Mouse (Mus musculus) spleen, postnatal 4 days (tissue): ENCODE results near the gene Armc2.

ENCODE experiments used
- DNase-seq, 2 experiments: peaks; one replicate each; pipeline ENCODE4 v3.0.0; 2022; ENCODE audit warnings: low spot score in 2 of 2

The Armc2 gene

DNA sequence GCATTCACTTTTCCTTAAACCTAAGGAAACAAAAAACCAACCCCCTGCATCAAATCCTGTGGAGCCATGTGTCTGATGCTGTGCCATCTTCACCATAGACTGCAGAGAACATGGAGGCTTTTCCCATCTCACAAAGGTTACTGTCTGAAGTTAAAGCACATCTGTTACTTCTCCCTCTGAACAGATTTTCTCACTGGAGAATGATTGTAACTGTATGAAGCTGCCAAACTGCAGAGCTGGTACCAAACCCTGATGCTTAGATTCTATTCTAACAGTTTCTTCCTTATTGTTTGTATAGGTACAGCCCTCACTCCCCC is 151.4 kb downstream of the Armc2 start:
- DNase-seq = no peak

DNA sequence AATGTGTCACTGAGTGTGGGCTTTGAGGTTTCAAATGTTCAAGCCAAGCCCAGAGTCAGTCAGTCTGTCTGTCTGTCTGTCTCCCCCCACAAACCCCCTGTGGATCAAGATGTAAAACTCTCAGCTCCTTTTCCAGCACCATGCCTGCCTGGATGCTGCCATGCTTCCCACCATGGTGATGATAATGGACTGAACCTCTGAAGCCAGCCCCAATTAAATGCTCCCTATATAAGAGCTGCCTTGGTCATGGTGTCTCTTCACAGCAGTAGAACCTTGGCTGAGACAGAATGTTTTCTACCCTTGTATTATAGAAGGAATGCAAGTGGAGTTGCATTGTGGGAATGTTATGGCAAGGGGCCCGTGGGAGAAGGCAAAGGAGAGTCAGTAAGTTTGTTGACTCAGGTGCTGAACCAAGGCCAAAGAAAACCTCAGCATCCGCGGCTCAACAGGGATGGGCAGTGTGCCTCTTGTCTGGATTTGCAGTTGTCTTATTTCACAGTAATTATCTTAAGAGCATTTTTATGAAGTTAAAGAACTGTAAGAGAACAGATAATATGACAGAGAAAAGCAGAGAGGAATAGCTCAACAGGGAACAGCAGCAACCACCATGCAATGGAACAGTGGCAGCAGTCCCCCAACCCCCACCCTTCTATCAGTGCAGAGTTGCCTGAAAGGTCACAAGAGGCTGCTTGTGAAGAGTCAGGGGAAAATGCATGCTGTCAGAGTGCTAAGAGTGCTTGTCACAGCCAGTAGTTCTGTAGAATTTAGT is 152.0 kb downstream of the Armc2 start:
- DNase-seq = no peak
